Mouse (Mus musculus) naive thymus-derived CD4-positive, alpha-beta T cell, adult 2 months (primary cell): ENCODE results near the gene Tcf20.

ENCODE experiments used
- DNase-seq: peaks from one replicate; pipeline ENCODE4 v3.0.0-alpha.2; 2011; ENCODE audit warnings: low read depth

The Tcf20 gene

DNA sequence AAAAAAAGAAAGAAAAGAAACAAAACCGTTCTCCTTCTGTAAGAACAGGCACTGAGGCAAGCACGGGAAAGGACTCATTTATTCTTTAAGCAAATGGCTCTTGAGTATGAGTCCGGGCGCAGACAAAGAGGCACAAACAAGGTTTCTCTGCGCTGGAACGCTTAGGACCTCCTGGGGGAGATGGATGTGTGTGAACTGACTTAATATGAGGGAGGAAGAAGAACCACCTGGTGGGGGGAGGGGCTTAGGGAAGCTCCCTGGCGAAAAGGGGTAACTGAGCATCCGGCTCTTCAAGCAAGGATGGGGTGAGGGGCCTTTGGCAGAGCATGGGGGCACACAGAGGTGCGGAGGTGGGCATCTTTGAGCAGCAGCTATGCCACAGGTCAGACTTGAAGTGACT lies 5.2 kb upstream of the Tcf20 start:
- DNase-seq, result peak; percentile 30

DNA sequence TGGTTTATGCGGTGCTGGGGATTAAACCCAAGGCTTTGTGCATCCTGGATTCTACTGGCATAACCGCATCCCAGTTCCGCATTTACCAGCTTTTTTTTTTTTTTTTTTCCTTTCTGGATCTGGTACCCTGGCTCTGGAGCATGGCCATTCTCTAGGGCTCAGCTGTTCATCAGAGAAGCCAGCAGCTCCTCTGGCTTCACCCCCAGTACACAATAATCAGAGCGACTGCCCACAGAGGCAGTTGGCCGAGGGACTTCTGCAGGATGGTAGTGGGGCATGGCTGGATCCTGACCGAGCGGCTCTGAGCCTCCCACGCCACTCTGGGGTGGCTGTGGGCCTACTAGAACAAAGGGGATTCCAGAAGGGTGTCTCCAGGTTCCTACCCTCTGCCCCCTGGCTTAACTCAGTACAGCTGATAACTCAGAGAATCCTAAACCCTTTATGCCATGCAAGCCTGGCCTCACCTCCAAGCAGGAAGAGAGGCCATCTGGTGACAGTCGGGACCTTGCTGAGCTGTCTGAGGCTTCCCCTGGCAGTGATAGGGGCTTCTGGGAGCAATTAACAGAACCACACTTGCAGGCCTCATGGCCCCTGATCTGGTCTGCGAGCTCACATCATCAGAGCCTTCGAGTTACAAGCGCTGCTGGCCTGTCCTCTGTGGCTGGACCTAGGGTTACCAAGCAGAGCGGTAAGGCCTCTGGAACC lies 4.6 kb upstream of the Tcf20 start:
- no peak for DNase-seq

DNA sequence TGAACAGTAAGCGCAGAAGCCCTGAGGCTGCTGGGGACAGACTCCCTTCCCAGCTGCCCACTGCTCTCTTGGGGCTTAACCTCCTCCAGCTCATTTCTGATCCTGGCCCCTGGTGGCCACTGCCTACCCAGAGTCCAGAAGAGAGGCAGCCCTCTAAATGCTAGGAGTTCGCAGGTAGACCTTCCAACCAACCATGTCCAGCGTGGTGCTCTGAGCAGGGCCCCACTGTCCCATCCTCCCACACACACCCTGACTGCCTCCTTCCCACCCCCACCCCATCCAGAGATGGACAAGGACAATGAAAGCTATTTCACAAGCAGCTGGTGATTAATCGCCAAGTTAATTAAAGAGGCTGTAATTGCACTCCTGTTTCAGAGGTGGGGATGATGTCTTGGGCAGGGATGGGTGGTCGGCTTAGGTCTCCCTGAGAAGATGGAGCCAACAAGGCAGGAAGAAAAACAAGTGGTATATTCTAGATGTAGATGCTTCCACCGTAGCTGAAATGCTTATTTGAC lies 1.6 kb upstream of the Tcf20 start:
- no peak for DNase-seq

DNA sequence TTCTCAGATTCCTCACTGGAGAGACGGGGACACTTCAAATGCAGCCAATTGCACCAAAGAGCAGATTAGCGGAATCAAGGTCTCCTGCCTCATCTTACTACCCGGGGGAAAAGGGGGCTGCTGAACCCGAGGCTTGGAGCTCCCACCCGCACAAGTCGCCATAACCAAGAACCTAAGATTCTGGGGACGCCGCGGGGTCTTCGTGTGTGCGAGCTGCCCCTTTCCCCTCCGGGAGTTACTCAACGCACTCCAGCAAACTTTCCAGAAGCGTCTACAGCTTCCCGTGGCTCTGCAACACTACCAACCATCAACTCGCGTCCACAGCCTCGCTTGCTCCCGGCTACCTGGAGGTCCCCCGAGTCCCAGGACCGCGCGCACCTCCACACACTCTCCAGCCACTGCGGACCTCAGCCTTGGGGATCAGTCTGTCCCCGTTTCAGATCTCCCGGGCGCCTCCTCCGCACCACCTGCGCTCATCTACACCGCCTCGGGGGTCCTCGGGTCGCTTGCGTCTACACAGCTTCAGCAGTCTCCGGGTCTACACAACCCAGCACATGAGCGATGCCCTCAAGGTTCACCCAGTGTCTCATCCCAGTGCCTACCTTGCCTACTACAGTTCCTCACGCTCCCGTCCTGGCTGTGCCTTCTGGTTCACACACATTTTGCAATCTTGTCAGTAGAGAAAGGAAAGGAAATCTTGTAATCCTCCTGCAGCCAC lies 499 bp downstream of the Tcf20 start:
- DNase-seq, result no peak

DNA sequence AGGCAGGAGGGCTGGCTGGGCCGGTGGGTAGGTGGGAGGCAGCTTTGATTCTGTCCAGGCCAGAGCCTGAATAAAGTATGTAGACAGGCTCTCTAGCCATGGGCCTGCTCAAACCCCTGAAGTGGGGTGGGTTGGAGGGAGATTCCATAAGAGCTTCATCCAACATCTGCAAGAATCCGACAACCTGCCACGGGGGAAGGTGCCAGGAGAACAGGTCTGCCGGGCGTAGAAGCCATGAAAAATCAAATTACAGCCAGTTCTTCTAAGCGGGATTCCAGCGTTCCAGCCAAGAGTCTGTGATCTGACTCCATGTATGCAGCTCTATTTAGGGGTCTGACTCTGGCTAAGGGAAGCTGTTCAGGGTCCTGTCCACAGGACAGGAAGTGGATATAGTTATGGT lies 3.1 kb downstream of the Tcf20 start:
- DNase-seq, result no peak

GRCm38 (mm10) chr15:82984097-82984496 lies 3.6 kb downstream of the Tcf20 start:
- DNase-seq, result no peak

DNA sequence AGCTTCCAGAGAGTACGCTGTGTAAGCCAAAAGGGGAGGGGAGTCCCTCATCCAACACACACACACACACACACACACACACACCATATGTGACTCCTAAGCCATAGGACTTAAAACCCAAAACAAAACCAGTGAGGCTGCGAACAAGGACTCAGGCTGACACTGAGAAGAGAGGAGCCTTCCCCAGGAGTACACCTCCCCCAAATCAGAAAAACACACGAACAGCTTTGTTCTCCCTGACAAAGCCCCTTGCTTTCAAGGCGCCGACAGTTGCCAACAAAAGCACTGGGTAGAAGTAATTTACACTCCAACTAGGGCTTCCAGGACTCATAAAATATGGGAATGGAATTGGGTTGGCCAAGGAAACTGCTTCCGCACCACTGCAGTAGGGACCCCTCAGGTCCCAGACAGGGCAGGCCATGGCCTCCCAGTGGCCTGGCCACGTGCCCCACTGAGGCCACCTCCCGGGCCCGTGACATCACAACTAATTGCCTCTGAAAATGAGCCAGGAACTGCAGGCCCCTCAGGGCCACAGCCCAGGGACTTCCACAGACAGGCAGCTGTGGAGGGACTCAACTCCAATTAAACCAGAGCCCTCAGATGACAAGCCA lies 4.2 kb downstream of the Tcf20 start:
- no peak for DNase-seq

DNA sequence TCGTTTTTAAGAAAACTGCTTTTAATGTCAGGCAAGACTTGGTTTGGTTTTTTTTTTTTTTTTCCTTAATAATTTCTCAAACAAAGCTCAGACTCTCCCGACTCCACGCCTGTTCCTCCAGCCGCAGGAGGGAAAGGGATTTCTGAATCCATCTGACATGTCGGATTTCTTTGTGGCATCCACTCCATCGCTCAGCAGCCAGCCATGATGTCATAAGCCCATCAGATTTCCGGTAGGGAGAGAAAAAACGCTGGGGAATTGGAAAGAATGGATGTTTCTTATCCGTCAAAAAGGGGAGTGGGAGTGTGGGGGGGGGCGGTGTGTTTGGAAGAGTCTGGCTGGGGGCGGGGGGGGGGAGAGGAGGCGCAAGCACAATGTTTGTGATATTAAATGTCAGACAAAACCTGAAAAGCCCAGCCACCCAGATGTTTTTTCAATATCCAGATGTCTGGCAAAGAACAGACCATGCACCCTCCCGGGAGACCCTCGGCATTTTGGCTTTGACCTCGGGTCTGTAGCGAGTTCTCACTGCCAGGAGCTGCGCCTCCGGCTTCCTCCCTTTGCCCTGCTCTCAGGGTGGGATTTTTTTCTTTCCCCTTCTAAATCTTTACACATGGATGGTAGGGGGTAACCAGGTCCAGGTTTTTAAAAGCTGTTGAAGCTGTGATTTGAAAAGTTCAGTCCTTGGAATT lies 4.8 kb downstream of the Tcf20 start:
- DNase-seq, result no peak

GRCm38 (mm10) chr15:82981676-82982520 lies 5.8 kb downstream of the Tcf20 start:
- DNase-seq, result no peak

GRCm38 (mm10) chr15:82979531-82979930 lies 8.1 kb downstream of the Tcf20 start:
- DNase-seq, result no peak

DNA sequence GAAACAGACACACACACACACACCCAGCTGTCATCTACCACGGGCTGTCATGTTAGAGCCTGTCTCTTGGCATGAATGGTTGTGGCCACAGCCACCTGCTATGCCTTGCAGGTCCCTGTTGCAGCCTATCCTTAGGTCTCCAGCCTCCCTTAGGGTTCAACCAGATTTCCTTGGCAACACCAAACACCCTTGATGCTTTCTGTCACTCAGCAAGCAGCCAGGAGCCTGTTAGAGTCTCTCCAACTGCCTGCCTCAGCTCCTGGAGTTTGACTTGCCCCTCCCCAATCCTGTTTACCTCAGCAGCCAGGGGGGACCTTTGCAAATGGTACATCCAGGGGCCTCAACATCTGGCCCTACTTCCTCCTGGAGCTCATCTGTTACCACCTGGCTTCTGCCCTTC lies 13.2 kb downstream of the Tcf20 start:
- DNase-seq, result no peak

- DNase-seq, result no peak
Observed at GRCm38 (mm10) chr15:82969206-82969721, 18.4 kb downstream of the Tcf20 start.

GRCm38 (mm10) chr15:82968449-82968848 lies 19.2 kb downstream of the Tcf20 start:
- peak; percentile 28 for DNase-seq

GRCm38 (mm10) chr15:82967947-82968346 lies 19.7 kb downstream of the Tcf20 start:
- no peak for DNase-seq

- no peak for DNase-seq
Observed at GRCm38 (mm10) chr15:82964266-82964825, 23.3 kb downstream of the Tcf20 start.

DNA sequence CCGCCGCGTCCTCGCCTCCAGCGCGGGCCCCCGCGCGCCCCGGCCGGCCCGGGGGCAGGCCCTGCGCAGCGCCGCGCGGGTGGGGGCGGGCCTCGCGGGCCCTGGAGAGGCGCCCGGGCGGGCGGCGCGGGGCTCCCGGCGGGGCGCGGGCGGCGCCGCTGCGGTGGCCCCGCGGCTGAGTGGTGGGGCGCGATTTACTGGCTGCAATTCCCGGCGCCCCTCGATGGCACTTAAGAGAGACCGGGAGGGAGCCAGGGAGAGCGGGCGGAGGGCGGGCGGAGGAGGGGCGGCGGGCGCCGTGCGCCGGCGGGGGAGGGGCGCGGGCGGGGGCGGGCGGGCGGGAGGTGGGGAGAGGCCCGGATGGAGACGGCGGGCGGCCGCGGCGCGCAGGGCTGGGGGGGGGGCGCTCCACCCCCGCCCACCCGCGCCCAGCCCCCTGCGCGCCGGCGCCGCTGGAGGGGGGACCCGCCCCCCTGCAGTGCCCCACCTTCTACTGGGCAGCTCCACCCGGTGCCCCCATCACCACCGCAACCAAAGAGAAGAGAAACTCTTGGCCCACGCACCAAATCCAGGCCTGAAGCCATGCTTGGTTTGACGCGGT lies 24.0 kb downstream of the Tcf20 start:
- peak; percentile 38 for DNase-seq

- DNase-seq, result peak; percentile 28
Observed at GRCm38 (mm10) chr15:82963090-82963489, 24.6 kb downstream of the Tcf20 start.

DNA sequence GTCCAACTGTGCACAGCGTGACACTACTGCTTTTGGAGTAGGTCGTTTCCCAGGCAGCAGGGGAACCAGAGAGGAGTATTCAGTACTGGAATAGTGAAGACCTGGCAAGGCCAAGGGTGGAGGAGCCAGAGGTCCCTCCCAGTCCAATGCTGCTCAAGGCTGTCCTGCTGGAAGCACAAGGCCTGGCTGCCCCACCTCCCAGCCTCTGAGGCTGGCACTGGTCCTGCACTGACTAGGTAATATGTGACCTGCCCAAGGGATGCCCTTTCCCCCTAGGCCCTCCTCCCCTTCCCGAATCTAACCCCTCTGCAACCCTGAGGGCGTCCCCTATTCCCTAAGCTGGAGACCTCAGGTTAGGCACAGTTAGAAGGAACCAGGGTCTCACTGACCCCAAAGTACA lies 25.1 kb downstream of the Tcf20 start:
- no peak for DNase-seq

DNA sequence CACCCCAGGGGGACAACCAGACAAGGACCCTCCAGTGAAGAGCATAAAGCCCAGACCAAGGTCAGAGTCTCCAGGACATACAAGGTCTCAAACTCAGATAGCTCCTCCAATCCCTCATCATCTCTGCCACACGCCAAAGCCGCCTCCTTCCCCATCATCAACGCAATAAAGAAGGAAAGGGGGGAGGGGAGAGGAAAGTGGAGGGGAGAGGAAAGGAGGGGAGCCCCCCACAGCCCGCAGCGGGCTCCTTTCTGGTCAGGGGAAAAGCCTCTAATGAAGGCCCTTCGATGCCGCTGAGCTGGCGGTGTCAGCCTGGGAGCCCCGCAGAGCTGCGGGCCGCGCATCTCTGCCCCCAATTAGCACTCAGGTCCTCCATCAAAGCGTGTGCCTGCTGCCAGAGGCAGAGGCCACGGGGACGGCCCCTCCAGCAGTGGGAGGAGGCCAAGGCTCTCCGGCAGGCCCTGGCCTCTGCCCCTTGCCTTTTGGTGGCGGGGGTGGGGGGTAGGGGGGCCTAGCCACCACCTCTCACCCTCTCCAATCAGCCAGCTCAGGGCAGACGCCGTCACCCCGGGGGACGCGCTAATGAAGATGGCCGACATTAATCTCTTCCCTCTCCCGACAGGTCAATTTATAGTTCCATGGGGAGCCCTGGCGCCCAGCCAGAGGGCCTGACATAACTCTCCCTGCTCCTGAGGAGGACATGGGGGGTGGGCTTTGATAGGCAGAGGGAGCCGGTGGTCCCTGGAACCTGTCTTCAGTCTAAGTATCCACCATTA lies 26.7 kb downstream of the Tcf20 start:
- DNase-seq, result no peak

- no peak for DNase-seq
Observed at GRCm38 (mm10) chr15:82959151-82959550, 28.5 kb downstream of the Tcf20 start.
